Mouse (Mus musculus) cortical plate, adult 2 months (tissue): Measurements from ENCODE around the gene Lemd1.

Experiments used
- CTCF ChIP-seq: fragments of 200-500 bp; IDR thresholded peaks from 2 replicates; pipeline ENCODE4 v1.5.1; 2011; ENCODE audit warnings: mild to moderate bottlenecking, control low read depth, low read length; ENCODE audit not compliant: insufficient read depth; ENCODE audit errors: extremely low read depth
- POLR2A ChIP-seq: fragments of 200-500 bp; IDR thresholded peaks from 2 replicates; pipeline ENCODE4 v1.6.1; 2011; ENCODE audit warnings: mild to moderate bottlenecking, low read length, control low read depth; ENCODE audit not compliant: insufficient read depth; ENCODE audit errors: extremely low read depth

DNA sequence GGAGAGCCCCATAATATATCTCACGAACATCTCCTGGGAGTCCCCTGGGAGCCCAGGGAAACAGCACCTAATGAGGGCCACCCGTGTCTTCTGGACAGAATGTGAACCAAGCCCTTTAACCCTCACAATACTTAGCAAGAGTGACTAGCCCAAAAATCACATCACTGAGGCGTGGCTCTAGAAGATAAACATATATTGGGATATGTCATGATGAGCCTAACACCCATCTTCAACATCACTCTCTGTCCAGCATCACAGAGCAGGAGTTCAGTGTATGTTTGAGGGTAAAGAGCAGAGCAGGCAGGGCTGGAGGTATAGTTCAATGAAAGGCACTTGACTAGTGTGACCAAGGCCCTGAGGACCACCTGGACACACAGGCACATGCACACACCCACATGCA is 38.4 kb downstream of the Lemd1 start, which contains the start of gene Gm10188:
- TF ChIP-seq POLR2A (no peak), CTCF (no peak)
